Mouse (Mus musculus) stomach, embryonic 15.5 days (tissue): Measurements from ENCODE around the gene Nxnl1. TPM values are rescaled to one million over a fixed set of nuclear protein-coding genes. Genes with fewer than 3 reads are reported as not detected.
A peak's percentile ranks its signal among the peaks of the same experiment; 100 is the strongest.

ENCODE experiments used
- ATAC-seq: fragments of 200-750 bp; cut with Nextera tagmentation; 2 replicates; pipeline ENCODE4 v1.8.0; 2017; ENCODE audit warnings: low read depth, moderate number of reproducible peaks, moderate TSS enrichment; ENCODE audit not compliant: insufficient read depth, low FRiP score
- H3K27ac ChIP-seq: fragments of 300-500 bp; sonication (generic); 2 replicates; pipeline ENCODE4 v1.5.1; 2015; ENCODE audit warnings: mild to moderate bottlenecking, inconsistent platforms
- H3K27me3 ChIP-seq: fragments of 300-500 bp; sonication (generic); replicated peaks from 2 replicates; pipeline ENCODE4 v1.6.1; 2015; ENCODE audit warnings: inconsistent platforms
- H3K36me3 ChIP-seq: fragments of 300-500 bp; sonication (generic); 2 replicates; pipeline ENCODE4 v1.6.1; 2015; ENCODE audit warnings: inconsistent platforms
- H3K4me1 ChIP-seq: fragments of 300-500 bp; sonication (generic); 2 replicates; pipeline ENCODE4 v1.6.1; 2015; ENCODE audit warnings: inconsistent platforms
- H3K4me2 ChIP-seq: fragments of 300-500 bp; sonication (generic); 2 replicates; pipeline ENCODE4 v1.6.1; 2015; ENCODE audit warnings: mild to moderate bottlenecking, inconsistent platforms
- H3K4me3 ChIP-seq: fragments of 300-500 bp; sonication (generic); replicated peaks from 2 replicates; pipeline ENCODE4 v1.5.1; 2015; ENCODE audit warnings: inconsistent platforms
- H3K9ac ChIP-seq: fragments of 300-500 bp; sonication (generic); 2 replicates; pipeline ENCODE4 v1.6.1; 2015; ENCODE audit warnings: inconsistent platforms
- H3K9me3 ChIP-seq: fragments of 300-500 bp; sonication (generic); 2 replicates; pipeline ENCODE4 v1.6.1; 2016; ENCODE audit warnings: inconsistent platforms
- WGBS: fragments of 180-500 bp; shearing (Covaris S2); methylation state at CpG from one replicate; pipeline ENCODE4 v1.1.7; 2015; 5-methylcytosine and 5-hydroxymethylcytosine counted together
- polyA plus RNA-seq: library from polyadenylated mRNA; unstranded; fragments of >200 nt; fragmentation: Nextera tagmentation; extraction: Ambion mirVana; gene quantifications from 2 replicates; pipeline ENCODE4 v1.2.1, GENCODE M21; 2015

Nxnl1 gene
- polyA plus RNA-seq, 1 experiment from 2014 or later: 0.15 TPM

- ATAC-seq: no peak
- 88% methylated on average over 4 of the region's 4 CpGs for WGBS
Measured at GRCm38 (mm10) chr8:71563992-71564391, 2.4 kb downstream of the Nxnl1 start.

DNA sequence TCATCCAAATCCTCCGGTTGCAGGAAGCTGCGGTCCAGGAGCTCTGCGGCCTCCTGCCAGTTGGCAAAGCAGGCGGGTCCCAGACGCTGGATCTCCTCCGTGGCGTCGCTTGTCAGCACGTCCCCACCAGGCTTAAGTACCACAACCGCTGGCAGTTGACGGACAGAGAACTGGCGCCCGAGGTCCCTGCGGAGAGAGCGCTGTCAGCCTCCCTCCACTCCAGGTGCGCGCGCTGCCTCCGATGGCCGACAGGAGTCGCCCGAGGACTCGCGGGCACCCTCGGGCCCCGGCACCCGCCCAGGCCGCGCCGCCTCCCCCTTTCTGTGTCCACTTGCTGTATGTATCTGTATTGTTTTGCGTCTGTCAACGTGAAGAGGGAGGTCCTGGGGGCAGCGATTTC is 3.6 kb downstream of the Nxnl1 start:
- Histone ChIP-seq H3K9me3 (no peaks in the 10 kb centered on the region), H3K4me3 (peak overlapping the region; percentile 27), H3K9ac (no peak overlapping the region), H3K36me3 (no peaks in the 10 kb centered on the region), H3K4me2 (peak overlapping the region; percentile 60), H3K27ac (no peak overlapping the region), H3K4me1 (peaks cover 17% of the 10 kb centered on the region; the same call in 1 of the 2 replicates), H3K27me3 (peaks cover 38% of the 10 kb centered on the region)
- no peak for ATAC-seq
- 1% methylated on average over 33 of the region's 33 CpGs for WGBS

More at GRCm38 (mm10) chr8:71563992-71564391, 2.4 kb downstream of the Nxnl1 start:
- Histone ChIP-seq H3K27ac (no peak overlapping the region), H3K4me1 (peaks cover 15% of the 10 kb centered on the region), H3K9me3 (no peaks in the 10 kb centered on the region), H3K4me2 (no peak overlapping the region), H3K27me3 (peaks cover 26% of the 10 kb centered on the region), H3K9ac (no peak overlapping the region), H3K4me3 (no peak overlapping the region), H3K36me3 (no peaks in the 10 kb centered on the region)

DNA sequence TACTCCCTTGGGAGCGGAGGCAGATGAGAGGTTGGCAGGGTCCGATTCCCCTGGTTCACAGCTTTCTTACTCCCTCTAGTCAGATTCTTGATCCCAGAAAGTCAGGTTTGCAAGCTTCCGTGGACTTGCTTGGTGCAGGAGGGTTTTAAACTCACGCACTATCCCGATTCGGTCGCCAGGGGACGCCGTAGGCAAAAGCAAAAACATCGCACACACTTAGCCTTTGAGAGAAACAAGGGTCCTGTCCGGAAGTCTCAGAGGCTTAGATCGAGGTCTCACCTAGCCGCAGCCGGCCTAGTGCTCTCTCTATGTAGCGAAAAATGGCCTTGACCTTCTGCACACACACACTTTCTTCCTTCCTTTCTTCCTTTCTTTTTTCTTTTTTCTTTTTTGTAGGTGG is 5.0 kb downstream of the Nxnl1 start:
- H3K27me3 ChIP-seq: peaks cover 49% of the 10 kb centered on the region
- ATAC-seq: no peak; the same call in 1 of the 2 replicates
- 4% methylated on average over 15 of the region's 15 CpGs for WGBS

GRCm38 (mm10) chr8:71560765-71561164 is 5.6 kb downstream of the Nxnl1 start:
- peaks cover 49% of the 10 kb centered on the region for H3K27me3 ChIP-seq
- ATAC-seq: no peak
- H3K9ac ChIP-seq: no peak overlapping the region
- H3K4me3 ChIP-seq: no peak overlapping the region
- 83% methylated on average over 5 of the region's 5 CpGs for WGBS
- no peak overlapping the region for H3K27ac ChIP-seq
- H3K4me2 ChIP-seq: no peak overlapping the region
- H3K9me3 ChIP-seq: no peaks in the 10 kb centered on the region
- H3K4me1 ChIP-seq: peaks cover 17% of the 10 kb centered on the region; the same call in 1 of the 2 replicates
- H3K36me3 ChIP-seq: no peaks in the 10 kb centered on the region

More for the DNA sequence above, 5.0 kb downstream of the Nxnl1 start:
- no peaks in the 10 kb centered on the region for H3K9me3 ChIP-seq
- no peak overlapping the region for H3K4me2 ChIP-seq
- no peaks in the 10 kb centered on the region for H3K36me3 ChIP-seq
- H3K4me3 ChIP-seq: no peak overlapping the region
- H3K27ac ChIP-seq: no peak overlapping the region
- H3K4me1 ChIP-seq: peaks cover 17% of the 10 kb centered on the region; the same call in 1 of the 2 replicates
- no peak overlapping the region for H3K9ac ChIP-seq

GRCm38 (mm10) chr8:71560071-71560470 is 6.3 kb downstream of the Nxnl1 start:
- no peak overlapping the region for H3K4me3 ChIP-seq
- H3K4me1 ChIP-seq: peaks cover 17% of the 10 kb centered on the region; the same call in 1 of the 2 replicates
- WGBS: 64% methylated on average over 3 of the region's 3 CpGs
- H3K4me2 ChIP-seq: no peak overlapping the region
- no peak overlapping the region for H3K9ac ChIP-seq
- H3K27ac ChIP-seq: no peak overlapping the region
- no peaks in the 10 kb centered on the region for H3K36me3 ChIP-seq
- H3K27me3 ChIP-seq: peaks cover 49% of the 10 kb centered on the region
- ATAC-seq: no peak
- no peaks in the 10 kb centered on the region for H3K9me3 ChIP-seq

DNA sequence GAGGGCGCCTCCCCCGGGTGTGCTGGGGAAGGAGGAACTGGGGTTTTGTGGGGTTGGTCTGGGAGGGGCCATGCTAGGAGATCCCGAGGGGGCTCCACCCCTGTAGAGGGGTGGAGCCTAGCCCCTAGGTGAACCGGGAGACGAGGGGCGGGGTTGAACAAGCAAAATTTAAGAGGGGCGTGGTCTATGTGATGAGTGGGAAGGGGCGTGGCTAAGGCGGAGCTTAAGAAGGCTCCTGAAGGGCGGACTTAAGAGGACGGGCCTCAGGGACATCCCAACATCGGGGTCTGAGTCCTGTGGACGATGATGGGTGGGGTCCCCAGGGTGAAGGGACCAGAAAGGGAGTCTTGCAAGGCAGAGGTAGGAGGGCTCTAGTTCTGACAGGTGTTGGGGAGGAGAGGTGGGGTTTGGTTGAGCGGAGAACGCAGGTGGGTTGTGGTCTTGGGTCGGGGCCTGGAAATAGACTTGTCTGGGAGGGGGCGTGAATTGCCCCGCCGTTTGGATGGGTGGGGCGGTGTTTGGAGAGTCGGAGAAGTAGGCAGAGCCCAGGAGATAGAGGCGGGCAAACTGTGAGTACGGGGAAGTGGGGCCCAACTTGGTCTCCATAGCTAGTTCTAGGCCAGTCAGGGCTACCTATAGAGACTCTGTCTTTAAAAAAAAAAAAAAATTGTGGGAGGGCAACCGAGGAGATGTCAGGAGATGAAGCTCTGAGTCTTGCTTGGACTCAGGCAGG is 7.3 kb downstream of the Nxnl1 start:
- peak overlapping the region; percentile 48 for H3K4me3 ChIP-seq
- H3K4me2 ChIP-seq: peak overlapping the region; percentile 91
- H3K36me3 ChIP-seq: no peaks in the 10 kb centered on the region
- peaks cover 17% of the 10 kb centered on the region; the same call in 1 of the 2 replicates for H3K4me1 ChIP-seq
- WGBS: 2% methylated on average over 24 of the region's 24 CpGs
- peaks cover 49% of the 10 kb centered on the region for H3K27me3 ChIP-seq
- no peaks in the 10 kb centered on the region for H3K9me3 ChIP-seq
- no peak overlapping the region for H3K27ac ChIP-seq
- no peak overlapping the region for H3K9ac ChIP-seq
- ATAC-seq: peak; percentile 64

DNA sequence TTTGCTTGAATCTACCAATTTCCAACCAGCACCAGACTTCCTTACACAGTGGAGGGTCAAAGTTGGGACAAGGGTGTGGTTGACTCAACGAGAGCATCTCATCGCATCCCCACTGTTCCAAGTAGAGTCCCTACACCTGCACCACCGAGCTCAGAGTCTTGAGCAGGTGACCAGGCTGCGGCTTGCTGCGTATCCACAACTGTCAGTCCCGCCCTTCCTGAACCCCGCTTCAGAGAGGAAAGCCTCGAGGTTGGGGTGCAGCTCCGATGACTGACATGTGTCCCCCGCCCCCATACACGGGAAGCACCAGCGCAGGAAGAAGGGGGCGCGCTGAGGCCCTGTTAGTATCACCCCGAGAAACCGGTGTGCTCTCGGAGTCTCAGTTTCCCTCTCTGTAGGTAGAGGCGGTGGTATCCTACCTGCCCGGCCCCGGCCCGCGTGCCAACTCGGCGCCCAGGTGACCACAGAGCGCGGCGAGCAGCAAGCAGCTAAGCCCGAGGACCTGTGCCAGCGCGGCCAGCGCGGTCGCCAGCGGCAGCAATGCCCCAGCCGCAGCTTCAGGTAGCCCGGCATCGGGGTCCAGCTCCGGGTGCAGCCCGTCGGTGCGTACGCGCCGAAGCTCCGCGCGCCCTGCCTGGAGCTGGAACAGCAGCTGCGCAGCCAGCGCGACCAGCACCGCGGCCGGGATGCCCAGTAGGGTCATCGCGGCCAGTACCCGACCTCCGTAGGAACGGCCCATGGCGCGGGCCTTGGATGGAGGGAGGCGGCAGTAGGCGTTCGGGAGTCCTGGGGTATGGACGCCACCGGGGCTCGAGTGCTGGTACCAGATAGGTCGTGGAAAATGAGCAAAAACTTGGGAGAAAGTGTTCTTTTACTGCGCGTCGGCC is 8.1 kb downstream of the Nxnl1 start, which contains the start of gene Tmem221:
Gene Tmem221, minus strand, starts transcription at position 801 of the 887 bp plus-strand sequence.
- 3% methylated on average over 70 of the region's 70 CpGs for WGBS
- Histone ChIP-seq H3K4me1 (peaks cover 17% of the 10 kb centered on the region; the same call in 1 of the 2 replicates), H3K4me2 (peak within 1 kb of the TSS; percentile 91), H3K9me3 (no peaks in the 10 kb centered on the region), H3K27me3 (peaks cover 49% of the 10 kb centered on the region), H3K36me3 (no peaks in the 10 kb centered on the region), H3K9ac (peak within 1 kb of the TSS; percentile 25; the same call in 1 of the 2 replicates), H3K4me3 (peak within 1 kb of the TSS; percentile 48), H3K27ac (no peak within 1 kb of the TSS)
- peak; percentile 32 for ATAC-seq

- H3K27me3 ChIP-seq: peaks cover 29% of the 10 kb centered on the region
- no peaks in the 10 kb centered on the region for H3K36me3 ChIP-seq
- no peak overlapping the region for H3K9ac ChIP-seq
- no peak overlapping the region for H3K4me3 ChIP-seq
- WGBS: 84% methylated on average over 2 of the region's 2 CpGs
- no peak for ATAC-seq
- no peak overlapping the region for H3K4me2 ChIP-seq
- no peaks in the 10 kb centered on the region for H3K9me3 ChIP-seq
- H3K4me1 ChIP-seq: peaks cover 9% of the 10 kb centered on the region; the same call in 1 of the 2 replicates
- no peak overlapping the region for H3K27ac ChIP-seq
Measured at GRCm38 (mm10) chr8:71554644-71555043, 11.8 kb downstream of the Nxnl1 start.

DNA sequence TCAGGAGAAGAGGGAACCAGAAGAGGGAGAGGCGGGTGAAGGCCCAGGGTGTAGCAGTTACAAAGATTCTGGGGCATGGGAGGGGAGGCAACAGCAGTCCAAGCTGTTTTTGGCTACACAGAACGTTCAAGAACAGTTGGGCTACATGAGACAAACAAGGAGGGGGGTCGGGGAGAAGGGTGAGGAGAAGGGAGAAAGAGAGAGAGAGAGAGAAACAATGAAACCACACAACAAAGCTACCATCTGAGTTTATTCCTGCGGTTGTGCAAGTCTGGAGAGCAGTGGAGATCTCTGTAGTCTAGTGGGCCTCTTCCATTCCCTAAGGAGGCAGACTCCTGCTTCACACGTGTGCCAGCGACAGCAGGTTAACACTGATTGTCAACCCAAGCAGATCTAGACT is 12.4 kb downstream of the Nxnl1 start:
- Histone ChIP-seq H3K36me3 (no peaks in the 10 kb centered on the region), H3K4me1 (peaks cover 9% of the 10 kb centered on the region; the same call in 1 of the 2 replicates), H3K4me3 (no peak overlapping the region), H3K4me2 (no peak overlapping the region), H3K27me3 (peaks cover 23% of the 10 kb centered on the region), H3K9ac (no peak overlapping the region), H3K9me3 (no peaks in the 10 kb centered on the region), H3K27ac (no peak overlapping the region)
- whole genome bisulfite sequencing: 61% methylated on average over 6 of the region's 6 CpGs
- ATAC-seq: no peak

GRCm38 (mm10) chr8:71552770-71553169 is 13.6 kb downstream of the Nxnl1 start:
- no peak overlapping the region for H3K4me3 ChIP-seq
- H3K4me2 ChIP-seq: no peak overlapping the region
- peaks cover 12% of the 10 kb centered on the region; the same call in 1 of the 2 replicates for H3K27me3 ChIP-seq
- no peak overlapping the region for H3K9ac ChIP-seq
- peaks cover 6% of the 10 kb centered on the region; the same call in 1 of the 2 replicates for H3K36me3 ChIP-seq
- H3K27ac ChIP-seq: peak overlapping the region; percentile 64; the same call in 1 of the 2 replicates
- H3K4me1 ChIP-seq: no peaks in the 10 kb centered on the region
- ATAC-seq: no peak; the same call in 1 of the 2 replicates
- no peaks in the 10 kb centered on the region for H3K9me3 ChIP-seq
- WGBS: 34% methylated on average over 6 of the region's 6 CpGs

GRCm38 (mm10) chr8:71550754-71551153 is 15.6 kb downstream of the Nxnl1 start:
- no peak overlapping the region for H3K27ac ChIP-seq
- H3K4me3 ChIP-seq: no peak overlapping the region

More at GRCm38 (mm10) chr8:71550754-71551153, 15.6 kb downstream of the Nxnl1 start:
- no peak for ATAC-seq
- H3K4me1 ChIP-seq: no peaks in the 10 kb centered on the region
- H3K9ac ChIP-seq: no peak overlapping the region
- no peak overlapping the region for H3K4me2 ChIP-seq
- peaks cover 10% of the 10 kb centered on the region for H3K36me3 ChIP-seq
- no peaks in the 10 kb centered on the region for H3K9me3 ChIP-seq
- H3K27me3 ChIP-seq: no peaks in the 10 kb centered on the region
- 54% methylated on average over 7 of the region's 7 CpGs for WGBS
